Mouse (Mus musculus) c-Kit-positive CD71-negative TER-119-negative erythroid progenitor cells, embryonic 14.5 days (primary cell): ENCODE data around the gene Snta1.
"Not testable (repeated sequence)": the region's sequence is repeated elsewhere in the genome, so short reads cannot be mapped to it uniquely, and the experiment has no call there.

ENCODE experiments used
- DNase-seq: peaks from one replicate; pipeline ENCODE4 v3.0.0-alpha.2; 2013; ENCODE audit warnings: low read depth

Snta1 gene

DNA sequence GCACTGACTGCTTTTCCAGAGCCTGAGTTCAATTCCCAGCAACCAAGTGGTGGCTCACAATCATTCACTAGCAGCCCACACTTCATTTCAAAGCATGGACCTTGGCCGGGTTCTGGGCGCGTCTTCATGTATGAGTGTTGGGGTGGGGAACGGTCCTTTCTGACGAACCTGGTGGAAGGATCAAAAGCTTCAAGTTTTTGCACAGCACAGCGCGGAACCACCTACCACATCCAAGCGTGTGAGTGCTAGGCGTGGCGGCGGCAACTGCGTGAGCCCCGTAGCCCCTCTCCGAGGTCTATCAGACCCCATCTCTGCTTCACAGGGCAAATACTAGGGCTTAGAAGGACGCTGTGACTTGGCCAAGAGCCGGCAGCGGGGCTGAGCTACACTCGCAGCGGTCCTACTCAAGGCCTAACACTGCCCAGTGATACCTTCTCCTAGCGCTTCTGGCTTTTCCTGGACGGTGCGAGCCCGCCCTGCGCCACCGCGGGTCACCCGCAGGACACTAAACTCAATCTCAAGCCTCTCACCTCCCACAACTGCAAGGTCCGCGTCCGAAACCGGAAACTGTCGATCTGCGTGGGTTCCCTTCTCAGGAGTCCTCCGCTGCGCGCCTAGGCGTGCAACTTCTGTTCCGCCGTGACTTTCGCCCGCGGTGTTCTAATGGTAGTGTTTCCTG lies 35.6 kb downstream of the Snta1 start:
- peak; percentile 82 for DNase-seq

- DNase-seq = no peak
Measured at GRCm38 (mm10) chr2:154367510-154367909, 40.4 kb downstream of the Snta1 start.

DNA sequence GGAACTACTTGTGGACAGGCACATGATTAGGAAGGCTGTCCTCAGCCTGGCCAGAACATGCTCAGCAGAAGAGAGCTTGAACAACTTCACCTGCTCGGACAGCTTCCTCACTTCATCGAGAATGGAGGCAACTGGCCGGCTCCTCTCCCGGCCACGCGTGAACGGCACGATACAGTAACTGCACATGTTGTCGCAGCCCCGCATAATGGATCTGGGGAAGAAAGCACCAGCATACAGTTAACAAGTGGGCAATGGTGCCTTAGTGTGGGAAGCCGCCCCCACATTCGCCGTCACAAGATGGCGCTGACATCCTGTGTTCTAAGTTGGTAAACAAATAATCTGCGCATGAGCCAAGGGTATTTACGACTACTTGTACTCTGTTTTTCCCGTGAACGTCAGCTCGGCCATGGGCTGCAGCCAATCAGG lies 53.9 kb downstream of the Snta1 start:
- DNase-seq = not testable (repeated sequence)

DNA sequence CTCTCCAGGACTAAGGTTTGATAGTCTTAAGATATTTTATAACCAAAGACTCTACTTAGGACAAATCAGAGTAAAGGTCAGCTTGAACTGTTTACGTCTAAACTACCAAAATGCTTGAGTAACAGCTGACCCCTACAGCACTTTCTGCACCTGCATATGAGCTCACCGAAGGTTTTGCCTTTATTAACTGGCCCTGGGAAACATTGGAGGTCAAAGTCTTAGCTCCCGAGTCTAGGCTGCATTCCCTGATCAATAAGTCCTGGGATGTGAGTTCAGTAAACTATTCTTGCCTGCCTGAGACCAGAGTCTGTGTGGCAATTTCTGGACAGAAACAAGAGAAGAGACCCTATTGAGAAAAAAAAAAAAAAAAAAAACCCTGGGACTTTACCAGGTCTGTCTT lies 59.7 kb downstream of the Snta1 start:
- no peak for DNase-seq

DNA sequence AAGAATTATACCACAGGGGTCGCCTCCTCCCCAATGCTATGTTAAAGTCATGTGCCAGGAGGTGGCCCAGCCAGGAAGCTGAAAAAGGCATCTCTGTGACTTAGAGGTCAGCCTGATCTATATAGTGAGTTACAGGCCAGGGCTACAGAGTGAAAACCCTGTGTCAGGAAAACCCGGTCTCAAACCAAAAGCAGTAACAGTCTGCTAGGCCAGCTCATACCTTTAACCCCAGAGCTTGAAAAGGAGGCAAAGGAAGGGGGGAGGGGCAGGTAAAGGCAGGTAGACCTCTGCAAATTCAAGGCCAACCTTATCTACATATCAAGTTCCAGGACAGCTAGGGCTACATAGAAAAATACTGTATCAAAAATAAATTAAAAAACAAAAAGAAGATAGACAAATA lies 68.5 kb downstream of the Snta1 start:
- DNase-seq = no peak

GRCm38 (mm10) chr2:154338161-154338560 lies 69.7 kb downstream of the Snta1 start:
- DNase-seq = no peak

DNA sequence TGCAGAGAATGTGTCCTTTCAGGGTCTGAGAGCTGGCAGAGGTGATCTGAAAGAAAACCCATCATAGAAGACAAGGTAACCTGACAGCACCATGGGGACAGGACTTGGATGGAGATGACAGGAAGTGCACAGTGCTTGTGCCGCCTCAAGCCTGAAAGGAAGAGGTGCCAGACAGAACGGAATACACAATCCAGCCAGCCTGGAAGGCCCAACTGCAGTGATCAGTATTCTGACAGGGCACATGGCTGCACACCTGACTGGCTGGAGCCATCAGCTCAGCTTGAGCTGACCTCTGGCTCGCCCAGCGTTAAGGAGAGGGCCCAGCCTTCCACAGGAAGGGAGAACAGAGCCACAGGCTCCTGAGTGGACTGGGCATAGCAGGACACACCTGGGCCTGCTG lies 72.3 kb downstream of the Snta1 start:
- DNase-seq = no peak

- peak; percentile 22 for DNase-seq
Measured at GRCm38 (mm10) chr2:154326852-154327251, 81.0 kb downstream of the Snta1 start.
